Mouse (Mus musculus) thymus, postnatal 4 days (tissue): ENCODE measurements around the gene Fyb.
A peak's percentile ranks its signal among the peaks of the same experiment; 100 is the strongest.

Source experiments
- DNase-seq: peaks from one replicate; pipeline ENCODE4 v3.0.0; 2021

The Fyb gene

DNA sequence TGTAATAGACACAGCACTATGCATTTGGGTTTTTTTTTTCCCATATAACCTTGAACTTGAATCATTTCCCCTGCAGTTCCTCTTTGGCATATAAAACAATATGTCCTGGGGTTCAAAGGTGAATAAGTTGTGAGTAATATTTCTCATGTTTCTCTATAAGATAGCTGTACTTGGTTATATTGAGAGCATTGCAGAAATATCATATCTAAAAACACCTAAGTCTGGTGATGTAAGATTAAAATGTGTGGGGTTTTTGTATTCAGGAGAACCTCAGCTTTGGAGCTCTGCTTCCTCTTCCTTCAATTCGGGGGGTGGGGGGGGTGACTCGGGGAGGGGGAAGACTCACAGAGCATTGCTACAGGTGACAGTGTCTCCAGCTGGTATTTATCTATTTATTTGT, 40.0 kb downstream of the Fyb start:
- DNase-seq: no peak

DNA sequence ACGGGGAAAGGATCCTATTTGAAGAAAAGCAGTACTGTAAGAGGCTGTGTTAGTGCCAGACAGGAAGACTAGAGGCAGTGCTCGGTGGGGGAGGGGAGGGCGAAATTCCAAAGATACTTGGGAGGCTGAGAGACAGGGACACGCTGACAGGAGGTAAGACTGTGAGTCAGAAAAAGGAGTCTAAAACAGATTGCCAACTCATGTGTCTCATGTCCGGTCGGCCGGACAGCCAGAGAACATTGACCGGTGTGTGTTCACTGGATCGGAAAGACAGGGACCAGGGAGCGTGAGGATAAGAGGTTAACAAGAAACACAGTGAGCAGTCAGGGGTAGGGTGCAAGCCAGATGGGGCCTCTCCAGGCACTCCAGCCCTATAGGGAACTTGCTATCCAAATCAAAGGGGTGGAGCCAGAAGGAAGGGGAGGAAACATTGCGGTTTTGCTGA, 42.3 kb downstream of the Fyb start:
- DNase-seq: peak; percentile 23

DNA sequence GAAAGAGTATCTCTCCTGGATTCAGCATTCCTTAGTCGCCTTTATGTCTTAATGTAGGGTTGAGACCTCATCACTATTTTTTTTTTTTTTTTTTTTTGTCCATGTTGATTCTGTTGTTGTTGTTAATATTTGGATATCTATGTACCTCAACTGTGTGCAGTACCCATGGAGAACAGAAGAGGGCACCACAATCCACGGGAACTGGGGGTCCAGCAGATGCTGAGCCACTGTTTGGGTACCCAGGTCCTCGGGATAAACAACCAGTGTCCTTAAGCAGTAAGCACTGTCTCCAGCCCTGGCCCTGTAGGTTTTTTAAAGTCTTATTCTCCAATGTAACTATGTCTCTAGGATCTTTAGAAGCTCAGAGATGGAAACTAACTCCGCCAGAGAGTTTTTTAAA, 43.2 kb downstream of the Fyb start:
- peak; percentile 63 for DNase-seq

- no peak for DNase-seq
These were observed 45.3 kb downstream of the Fyb start for GRCm38 (mm10) chr15:6567993-6568392.

DNA sequence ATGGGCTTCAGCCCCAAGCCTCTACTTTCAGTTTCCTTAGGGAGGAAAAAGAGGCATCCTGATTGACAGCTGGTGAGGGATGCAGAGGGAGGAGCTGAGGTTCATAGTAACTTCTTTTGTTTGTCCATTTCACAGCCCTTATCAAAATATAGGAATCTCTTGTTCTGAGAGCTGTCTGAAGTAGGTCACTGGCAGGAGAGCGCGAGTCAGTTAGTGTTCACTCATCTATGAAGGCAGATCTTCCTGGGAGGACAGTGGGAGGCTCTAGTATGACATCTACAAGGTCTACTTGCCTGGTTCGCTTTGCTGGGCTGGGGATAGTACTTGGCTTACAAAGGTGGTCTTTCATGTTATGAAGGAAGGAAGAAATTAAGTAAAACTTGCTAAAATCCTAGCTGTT, 46.0 kb downstream of the Fyb start:
- no peak for DNase-seq

DNA sequence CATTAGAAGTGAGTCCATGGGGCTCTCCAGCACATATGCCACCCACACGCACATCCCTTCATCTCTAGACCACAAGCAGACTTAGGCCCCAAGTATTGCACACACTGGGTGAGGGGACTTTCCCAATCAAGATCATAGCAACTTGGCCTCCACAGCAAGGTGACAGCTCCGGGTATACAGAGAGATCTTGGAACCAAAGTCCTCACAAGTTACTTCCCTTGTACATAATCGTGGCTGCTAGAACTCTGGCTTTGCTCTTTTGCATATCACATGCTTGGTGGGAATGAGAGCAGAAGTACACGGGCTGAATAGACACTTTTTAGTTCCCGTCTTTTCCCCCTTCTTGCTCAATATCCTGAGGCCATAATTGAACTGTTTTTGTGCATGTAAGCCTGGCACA, 46.4 kb downstream of the Fyb start:
- no peak for DNase-seq

GRCm38 (mm10) chr15:6570164-6570861, 47.7 kb downstream of the Fyb start:
- DNase-seq: no peak

DNA sequence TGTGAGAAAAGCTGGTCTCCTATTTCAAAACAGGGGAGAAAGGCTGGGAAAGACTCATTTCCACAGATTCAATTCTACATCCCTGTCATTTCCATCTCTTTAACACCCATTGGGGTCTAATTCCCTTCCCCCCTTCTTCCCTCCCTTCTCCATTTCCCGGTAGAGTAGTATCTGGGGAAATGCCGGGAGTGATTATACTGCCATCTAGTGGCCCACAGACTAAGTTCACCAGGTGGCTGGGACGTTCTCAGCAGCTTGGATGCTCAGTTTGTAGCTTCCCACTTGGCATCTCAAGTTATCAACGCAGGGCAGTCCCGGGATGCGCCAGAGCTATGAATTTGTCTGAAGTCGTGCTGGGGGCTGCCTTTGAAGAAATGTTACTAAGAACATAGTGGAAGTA, 48.2 kb downstream of the Fyb start:
- peak; percentile 67 for DNase-seq

GRCm38 (mm10) chr15:6574283-6574960, 51.8 kb downstream of the Fyb start:
- peak; percentile 63 for DNase-seq

DNA sequence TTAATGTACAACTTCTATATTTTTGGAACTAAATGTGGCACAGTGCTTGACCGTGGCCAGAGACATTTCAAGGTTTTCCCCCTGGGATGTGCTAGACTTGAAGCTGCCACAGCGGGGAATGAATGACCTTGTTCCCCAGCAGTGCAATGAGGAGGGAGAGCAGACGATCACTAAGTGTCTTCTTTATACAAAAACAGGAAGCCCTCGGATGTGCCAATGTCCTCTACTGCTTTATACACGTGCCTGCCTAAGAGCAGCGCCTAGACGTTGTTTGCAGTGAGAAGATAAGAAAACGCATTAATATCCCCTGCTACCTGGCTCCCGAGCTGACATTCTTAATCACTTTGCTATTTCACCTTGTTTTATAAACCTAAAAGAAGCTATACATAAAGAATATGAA, 55.3 kb downstream of the Fyb start:
- peak; percentile 43 for DNase-seq

DNA sequence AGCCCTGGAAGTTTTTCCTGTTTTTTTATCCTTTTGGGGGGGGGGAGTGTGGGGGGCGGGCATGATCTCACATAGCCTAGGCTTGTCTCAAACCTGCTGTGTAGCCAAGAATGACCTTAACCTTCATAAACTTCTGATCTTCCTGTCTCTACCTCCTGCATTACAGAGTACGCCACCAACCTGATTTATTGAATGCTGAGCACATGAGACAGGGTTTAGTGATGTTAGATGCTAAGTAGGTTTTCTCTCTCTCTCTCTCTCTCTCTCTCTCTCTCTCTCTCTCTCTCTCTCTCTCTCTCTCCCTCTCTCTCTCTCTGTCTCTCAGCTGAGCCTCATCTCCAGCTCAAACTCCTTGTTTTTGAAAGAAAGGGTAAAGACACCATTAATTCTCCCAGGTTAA, 56.0 kb downstream of the Fyb start:
- DNase-seq: no peak

- peak; percentile 57 for DNase-seq
These were observed 56.6 kb downstream of the Fyb start for GRCm38 (mm10) chr15:6579194-6579768.

DNA sequence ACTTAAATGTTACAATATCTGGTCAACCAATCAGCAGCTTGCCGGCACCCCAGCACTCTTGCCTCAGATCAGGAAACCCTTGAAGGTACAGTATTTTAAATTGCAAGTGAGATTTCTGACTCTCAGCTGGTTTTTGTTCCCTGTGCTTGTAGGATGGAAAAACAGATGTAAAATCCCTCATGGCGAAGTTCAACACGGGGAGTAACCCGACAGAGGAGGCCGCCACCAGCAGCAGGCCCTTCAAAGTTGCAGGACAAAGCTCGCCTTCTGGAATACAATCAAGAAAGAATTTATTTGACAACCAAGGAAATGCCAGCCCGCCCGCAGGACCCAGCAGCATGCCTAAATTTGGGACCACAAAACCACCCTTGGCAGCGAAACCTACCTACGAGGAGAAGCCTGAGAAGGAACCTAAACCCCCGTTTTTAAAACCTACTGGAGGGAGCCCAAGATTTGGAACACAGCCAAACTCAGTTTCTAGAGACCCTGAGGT, 57.2 kb downstream of the Fyb start:
- DNase-seq: peak; percentile 65

DNA sequence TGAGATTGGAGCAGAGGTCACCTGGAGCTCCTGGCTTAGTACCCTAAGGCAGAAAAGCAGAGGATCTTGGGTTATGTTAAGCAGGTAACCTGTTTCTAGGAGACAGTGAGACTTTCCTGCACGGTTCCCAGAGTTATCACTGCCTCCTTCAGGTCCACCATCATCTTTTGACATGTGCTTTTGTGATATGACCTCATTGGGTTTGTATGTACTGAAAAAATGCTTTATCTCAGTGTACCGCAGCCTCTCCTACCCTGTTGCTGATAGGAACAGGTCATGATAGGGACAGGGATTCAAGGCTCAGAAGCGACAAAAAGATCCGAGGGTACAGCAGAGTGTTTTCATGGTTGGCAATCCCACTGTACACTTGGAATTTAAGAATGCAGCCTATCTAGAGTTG, 62.0 kb downstream of the Fyb start:
- no peak for DNase-seq

DNA sequence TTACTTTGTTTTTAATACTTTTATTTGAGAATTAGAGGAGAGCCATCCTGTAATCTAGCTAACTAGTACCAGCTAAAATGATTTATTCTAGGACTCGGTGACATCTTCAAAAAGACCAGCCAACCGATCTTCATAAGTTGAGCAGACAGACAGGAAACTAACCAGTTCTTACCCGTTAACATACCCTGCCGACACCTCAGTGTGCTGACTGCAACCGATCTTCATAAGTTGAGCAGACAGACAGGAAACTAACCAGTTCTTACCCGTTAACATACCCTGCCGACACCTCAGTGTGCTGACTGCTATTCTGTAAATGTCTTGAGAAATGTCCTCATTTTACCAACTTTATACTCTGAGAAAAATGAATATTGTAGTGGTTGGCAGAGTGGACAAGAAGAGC, 63.7 kb downstream of the Fyb start:
- peak; percentile 39 for DNase-seq

DNA sequence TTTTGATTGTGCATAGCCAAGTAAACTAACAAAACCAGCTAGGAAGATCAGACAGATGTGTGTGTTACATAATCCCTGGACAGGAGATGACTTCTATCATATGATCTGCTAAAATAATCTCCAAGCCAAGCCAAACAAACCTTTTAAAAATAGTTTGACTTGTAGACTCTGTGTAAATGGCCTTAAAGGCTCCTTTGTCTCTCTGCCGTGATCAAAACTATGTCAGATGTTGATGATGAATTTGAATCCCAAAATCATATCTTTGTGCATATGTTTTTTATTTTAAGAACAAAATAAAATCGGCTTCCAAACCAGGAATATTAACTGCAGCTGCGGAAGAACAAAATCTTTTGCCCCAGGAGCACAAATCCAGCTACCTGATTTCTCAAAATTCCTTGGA, 64.9 kb downstream of the Fyb start:
- DNase-seq: no peak

GRCm38 (mm10) chr15:6588192-6588591, 65.5 kb downstream of the Fyb start:
- DNase-seq: peak; percentile 68

GRCm38 (mm10) chr15:6590846-6591451, 68.3 kb downstream of the Fyb start:
- no peak for DNase-seq

GRCm38 (mm10) chr15:6591527-6591926, 68.9 kb downstream of the Fyb start:
- no peak for DNase-seq

- peak; percentile 27 for DNase-seq
These were observed 70.1 kb downstream of the Fyb start for GRCm38 (mm10) chr15:6592561-6593253.

DNA sequence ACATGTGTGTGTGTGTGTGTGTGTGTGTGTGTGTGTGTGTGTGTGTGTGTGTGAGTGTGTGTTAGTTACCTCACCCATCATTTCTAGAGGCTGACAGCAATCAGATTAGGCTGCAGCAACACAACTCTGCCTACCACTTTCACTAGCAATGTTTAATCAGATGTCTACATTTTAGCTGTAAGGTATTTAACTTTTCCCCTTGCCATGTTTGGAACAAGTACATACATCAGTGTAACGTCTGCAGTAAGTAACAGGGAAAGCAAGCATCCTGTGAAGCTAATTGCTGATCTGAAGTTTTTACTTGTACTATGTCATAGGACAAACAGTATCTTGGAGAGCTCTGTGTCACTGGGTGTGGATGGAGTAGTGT, 70.6 kb downstream of the Fyb start:
- peak; percentile 13 for DNase-seq

DNA sequence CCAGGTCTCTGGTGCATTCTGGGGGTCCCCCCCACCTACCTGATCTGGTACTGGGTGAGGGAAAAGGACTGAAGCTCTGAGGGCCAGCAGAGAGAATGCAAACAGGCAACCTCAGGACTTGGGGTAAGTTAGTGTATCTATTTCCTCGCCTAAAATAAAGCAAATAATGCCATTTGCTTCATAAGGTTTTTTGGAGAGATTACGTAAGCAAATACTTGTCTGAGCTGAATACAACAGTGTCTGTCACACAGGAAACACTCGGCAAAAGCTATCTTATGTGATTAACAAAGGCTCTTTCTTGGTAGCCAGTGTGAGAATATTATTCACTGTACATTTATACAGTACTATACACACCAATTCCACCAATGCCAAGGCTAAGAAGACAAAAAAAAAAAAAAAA, 76.0 kb downstream of the Fyb start:
- DNase-seq: no peak

- no peak for DNase-seq
These were observed 77.7 kb downstream of the Fyb start for GRCm38 (mm10) chr15:6600314-6600713.
